Mouse (Mus musculus) retina, postnatal 7 days (tissue): ENCODE data around the gene Vcp.

Experiments
- DNase-seq: peaks from one replicate; pipeline ENCODE4 v3.0.0-alpha.2; 2012; ENCODE audit warnings: low read depth, low spot score

Gene Vcp

DNA sequence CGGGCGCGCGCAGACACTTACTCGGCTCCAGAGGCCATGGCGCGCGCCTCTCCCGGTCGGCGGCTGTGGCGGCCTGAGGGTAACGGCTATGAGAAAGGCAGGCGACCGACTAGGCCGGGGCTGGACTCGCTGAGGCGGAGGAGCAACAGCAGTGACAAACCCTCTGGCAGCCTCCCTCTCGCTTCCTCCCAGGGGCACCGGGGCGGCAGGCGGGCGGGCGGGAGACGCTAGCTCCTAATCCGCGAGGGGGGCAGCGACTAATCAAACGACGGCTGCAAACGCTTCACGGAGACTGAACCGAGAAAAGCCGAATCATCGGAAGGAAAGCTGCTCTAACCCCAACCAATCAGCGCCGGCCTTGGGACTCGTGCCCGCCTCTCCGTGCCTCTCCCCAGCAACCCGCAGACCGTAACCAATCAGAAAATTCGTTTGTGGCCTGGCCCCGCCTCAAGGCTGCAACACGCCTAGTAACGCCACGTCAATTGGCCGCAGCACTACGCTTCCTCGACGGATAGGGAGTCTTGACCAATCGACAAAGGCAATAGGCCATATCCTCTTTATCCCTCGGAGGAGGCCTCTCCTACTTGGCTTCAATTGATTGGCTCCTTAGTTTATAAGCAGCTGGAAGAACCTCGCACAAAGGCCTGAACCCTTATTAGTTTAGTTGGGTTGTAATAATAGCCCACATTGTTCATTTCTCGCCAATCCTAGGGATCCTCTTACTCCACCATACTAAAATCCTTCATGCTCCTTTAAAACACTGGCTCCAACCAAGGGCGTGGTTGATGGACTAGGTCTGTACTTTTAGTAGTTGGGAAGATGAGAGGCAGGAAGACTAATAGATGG is at the start of gene Vcp:
TSS of gene Vcp (minus strand) at position 367 of the 846 bp plus-strand sequence.
- peak; percentile 98 for DNase-seq

DNA sequence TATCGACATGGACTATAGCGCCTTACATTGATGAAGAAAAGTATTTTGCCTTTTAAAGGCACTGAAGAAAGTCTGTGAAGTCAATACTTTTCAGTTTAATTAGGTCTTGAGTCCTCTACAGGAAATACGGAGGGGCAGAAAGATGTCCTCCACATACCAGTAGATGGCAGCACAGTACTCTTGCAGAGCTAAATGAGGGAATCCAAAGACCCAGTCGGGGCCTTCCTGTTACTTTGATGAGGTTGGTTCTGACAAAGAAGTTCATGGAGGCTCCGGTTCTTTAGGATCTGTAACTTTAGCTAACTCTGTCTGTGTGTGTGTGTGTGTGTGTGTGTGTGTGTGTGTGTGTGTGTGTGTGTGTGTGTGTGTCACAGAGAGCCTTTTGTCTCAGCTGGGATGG is 46.9 kb upstream of the Vcp start:
- DNase-seq, result peak; percentile 77

DNA sequence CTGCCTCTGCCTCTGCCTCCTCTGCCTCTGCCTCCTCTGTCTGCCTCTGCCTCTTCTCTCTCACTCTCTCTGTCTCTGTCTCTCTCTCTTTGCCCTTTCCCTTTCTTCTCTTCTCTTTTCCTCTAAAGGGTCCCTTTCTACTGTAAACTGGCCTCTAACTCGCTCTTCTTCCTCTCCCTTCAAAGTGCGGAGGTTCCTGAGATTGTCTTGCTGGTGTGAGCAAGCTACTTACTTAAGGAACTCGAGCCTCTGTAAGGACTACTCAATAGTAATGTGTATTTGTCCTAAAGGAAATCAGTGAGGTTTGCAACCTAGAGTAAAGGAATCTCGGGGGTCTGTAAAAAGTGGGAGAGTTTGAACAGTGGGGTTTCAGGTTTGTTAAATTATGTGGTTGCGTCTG is 46.3 kb upstream of the Vcp start:
- DNase-seq, result no peak

DNA sequence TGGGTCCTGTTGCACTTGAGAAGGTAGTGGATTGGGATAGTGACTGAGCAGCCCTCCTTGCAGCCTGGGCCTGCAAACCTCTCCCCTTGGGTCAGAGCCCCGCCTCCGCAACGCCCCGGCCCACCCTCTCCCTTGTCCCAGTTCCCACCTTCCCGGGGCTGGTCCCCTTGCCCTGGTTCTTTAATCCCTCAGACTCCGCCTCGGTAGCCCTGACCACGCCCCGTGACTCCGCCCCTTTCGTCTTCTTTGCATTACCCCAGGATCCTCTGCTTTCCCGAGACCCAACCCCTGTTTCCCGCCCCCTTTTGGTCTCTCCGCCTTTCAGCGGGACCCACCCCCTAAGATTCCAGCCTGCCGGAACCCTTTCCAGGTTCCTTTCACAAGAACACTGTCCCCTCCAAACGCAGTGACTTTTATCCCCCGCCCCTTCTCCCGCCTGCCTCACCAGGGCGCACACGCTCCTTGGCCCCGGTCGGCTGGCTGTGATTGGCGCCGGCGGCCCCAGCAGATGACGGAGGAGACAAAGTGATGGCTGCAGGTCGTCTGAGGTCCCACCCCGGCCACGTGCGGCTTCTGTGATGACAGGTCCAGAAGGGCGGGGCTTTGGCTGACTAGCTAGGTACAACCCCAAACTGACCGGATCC is 45.5 kb upstream of the Vcp start, which contains the start of gene Fam214b:
TSS of gene Fam214b (minus strand) at position 562 of the 644 bp plus-strand sequence.
- peak; percentile 92 for DNase-seq

DNA sequence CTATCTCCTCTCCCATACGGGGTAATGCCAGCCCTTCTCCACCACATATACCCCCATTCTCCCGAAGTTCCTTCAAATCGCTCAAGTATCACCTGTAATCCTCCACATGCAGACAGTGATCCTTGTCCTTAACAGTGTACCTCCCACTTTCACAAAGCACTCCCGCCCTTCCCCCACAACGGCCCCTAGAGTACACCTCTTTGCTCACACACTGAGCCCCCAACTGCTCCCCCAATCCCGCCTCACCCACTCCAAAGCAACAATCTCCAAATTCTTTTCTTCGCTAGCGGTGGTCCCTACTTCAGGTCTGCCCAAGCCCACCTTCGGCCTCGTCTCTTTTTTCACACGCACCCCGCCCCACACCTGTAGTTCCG is 45.0 kb upstream of the Vcp start:
- DNase-seq, result no peak

DNA sequence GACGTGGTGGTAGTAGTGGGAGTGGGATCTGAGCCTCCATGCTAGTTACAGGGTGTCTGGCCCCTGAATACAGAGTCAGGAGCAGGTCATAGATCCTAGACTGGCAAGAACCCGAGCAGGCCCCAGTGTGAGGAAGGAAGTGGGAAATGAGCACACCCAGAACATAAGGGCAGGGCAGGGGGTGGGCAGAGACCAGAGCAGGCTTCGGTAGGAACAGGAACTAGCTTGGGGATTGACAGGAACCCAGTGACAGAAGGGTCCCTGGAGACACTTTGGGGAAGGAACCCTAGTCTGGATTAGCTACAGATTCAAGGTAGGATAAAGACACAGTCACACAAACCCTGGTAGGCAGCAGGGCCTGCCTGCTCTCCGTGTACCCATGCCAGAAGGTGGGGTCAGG is 44.4 kb upstream of the Vcp start:
- DNase-seq, result no peak

DNA sequence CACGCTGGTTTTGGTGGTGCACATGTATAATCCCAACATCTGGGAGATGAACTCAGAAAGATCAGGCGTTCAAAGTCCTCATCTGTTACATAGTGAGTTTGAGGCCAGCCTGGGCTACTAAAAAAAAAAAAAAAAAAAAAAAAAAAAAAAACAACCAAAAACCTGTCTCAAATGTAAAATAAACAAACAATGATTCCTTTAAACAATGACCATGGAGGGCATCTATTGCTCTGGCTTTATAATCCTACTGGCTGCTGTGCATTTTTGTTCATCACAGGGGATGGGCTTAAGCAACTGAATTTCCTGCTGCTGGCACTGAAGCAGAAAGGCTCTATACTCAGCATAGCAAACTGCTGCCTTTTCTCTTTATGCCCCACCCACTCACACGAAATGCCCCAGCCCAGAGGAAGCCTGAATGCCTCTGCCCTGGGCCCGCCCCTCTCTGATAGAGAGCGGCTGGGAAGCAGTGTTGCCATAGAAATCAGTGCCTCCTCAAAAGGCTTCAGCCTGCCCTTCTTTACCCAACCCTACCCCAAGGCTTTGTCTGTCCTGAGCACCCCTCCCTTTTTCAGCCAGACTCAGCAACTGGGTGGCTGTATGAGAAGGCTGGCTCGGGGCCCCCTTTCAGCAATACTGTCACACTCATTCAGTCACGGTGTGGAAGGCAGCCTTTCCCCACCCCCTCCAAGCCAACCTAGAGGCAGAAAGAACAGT is 43.5 kb upstream of the Vcp start:
- no peak for DNase-seq

DNA sequence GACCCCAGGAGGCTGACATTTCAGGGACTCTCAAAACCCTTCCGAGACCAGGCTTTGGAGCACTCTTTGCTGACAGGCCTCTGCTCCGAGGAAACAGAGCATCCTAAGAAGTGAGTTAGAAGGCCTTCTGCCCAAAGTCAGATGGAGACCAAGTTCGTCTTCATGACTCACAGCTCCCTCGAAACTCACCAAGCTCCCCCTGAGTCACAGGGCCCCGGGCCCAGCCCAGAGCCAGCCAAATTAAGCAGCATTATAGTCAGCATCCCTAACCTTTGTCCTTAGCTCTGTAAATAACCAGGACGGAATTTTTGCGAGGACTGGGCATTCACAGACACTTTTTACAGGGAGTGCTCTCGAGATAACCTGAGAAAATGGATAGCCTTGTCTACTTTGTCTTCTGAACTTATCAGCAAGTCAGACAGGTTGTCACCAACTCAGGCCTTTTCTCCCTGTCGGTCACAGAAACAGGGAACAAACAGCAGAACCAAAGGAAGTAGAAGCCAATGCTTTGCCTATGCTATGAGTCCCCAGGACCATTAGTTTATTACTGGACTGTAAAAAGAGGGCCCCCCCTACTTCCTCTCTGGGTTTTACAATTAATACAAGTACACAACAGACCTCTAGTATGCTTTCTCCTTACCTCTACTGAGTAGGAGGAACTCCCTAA is 40.7 kb upstream of the Vcp start:
- DNase-seq, result no peak

DNA sequence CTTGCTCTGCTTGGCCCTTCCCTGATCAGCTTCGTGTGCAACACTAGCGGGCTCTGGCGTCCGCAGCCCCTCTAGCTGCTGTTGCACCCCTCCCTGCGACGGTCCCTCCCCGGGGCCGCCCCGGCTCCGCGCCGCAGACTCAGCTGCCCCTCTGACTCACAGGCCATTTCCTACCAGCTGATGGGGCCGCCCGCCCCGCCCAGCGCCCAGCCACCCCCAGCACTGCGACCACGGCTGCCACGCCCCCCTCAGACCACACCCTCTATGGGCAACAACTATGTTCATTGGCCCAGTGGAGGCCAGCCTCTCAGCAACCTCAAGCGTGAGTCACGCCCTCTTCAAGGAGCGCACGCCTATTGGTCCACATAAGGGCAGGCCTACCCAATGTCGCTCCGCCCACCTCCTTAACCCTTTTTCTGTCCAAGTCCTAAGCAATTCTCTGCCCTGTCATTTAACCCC is 39.8 kb upstream of the Vcp start:
- peak; percentile 90 for DNase-seq

DNA sequence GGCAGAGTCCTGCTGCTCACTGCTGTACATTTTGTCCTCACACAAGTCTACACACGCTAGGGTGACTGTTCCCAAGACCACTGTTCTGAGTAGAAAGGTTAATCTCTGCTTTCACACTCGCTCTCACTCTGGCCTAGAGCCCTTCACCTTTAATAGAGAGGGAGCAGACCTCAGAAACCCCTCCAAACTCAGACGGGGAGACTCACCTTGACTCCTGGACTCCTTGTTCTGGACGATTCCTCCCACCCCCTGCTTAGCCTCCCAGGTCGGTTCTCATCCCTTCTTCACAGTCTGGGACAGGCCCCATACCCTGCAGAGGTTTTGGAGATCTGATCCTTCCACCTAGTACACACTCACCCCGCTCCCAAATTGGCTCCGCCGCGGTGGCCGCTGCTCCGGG is 39.3 kb upstream of the Vcp start:
- no peak for DNase-seq

DNA sequence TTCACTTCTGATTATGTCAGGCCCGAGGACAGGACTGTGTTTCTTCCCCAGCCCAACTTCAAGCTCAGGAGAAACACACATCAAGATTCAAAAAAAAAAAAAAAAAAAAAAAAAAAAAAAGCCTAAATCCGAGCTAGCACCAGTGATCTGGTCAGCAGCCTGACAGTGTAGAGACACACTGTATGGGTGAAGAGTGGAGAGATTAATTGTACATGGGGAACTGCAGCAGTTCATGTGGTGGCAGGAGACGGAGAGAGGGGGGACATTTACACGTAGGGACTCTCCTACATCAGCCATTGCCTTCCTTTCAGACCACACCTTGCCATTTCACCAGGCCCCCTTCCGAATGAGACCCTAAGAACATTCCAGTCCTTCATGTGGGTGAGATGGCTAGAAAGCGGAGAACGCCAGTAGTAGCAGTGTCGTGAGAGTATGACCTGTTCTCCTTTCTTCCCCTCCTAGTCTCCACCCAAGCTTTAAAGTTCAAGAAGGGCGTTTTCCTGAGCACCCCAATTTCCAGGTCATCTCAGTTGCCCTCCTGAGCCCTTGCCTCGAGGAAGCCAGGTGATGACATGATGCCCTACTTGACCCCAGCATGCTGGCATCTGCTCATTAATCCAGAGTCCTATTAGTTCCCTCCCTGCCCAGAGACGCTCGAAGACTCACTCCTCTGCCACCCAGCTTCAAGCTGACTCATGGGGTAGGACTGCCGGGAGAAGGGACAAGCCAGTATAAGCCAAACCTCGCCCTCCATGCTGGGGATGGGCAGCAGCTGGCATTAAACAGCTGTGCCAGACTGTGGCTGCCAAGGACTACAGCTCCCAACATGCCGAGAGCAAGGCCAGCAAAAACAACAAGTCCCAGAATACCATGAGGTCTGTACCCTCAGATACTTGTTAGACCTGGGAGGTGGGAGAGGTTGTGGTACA is 38.5 kb upstream of the Vcp start:
- no peak for DNase-seq

DNA sequence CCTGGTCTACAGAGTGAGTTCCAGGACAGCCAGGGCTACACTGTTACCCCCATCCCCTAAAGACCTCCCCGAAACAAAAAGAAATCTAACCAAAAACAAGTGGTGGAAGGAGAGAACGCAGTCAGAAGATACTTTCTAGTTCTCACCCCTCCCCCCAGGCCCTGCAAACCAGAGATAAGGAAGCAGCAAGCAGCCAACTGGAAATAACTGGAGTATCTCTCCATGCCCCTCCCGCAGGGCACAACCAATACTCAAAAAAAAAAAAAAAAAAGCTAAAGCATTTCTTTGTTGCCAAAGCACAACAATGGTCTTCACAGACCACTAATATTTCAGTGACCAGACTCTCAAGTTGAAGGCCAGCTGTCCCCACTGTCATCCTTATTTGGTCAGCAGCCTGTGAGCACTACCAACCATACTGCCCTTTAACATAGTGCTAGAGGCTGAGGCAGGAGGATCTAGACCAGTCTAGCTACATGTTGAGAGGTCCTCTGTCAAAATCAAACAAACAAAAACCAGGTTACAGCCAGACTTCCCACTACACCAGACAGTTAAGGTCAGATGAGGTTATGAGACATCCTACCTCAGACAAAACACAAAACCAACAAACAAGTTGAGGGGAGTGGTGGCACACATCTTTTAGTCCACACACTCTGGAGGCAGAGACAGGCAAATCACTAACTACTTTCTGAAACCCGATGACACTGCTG is 37.7 kb upstream of the Vcp start:
- DNase-seq, result no peak

DNA sequence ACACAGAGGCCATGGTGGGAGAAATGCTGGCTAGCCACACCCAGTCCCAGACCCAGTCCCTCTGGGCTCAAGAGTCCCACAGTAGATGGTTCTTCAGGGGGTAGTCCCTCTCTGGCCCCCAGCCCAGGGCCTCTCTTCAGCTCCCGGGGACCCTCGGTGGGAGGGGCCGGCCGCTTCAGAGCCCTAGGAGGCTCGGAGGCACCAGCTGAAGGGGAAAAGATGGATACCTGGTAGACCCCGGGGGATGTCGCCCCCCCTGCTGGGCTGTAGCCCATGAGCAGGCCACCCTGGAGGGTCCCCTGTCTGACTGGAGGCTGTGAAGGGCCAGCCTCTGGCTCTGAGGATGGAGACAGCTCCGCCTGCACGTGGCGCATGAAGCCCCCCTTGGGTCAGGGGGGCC is 36.0 kb upstream of the Vcp start:
- no peak for DNase-seq

DNA sequence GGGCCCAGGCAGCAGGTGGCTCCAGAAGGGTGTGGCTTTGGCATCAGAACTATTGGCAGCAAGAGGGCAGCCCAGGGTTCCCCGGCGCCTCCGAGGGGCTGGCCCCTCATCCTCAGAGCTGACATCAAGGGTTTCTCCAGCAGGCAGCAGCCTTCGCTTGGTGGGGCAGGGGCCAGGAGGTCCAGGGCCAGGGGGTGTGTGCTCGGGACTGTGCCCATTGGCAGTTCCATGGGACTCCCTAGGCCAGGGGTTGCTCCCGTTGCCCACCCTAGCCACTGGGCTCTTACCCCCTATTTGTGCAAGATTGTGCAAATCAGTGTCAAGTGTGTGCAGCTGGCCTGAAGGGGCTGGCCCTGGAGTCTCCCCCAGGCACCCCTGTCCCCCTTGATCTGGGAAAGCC is 35.5 kb upstream of the Vcp start:
- DNase-seq, result no peak

DNA sequence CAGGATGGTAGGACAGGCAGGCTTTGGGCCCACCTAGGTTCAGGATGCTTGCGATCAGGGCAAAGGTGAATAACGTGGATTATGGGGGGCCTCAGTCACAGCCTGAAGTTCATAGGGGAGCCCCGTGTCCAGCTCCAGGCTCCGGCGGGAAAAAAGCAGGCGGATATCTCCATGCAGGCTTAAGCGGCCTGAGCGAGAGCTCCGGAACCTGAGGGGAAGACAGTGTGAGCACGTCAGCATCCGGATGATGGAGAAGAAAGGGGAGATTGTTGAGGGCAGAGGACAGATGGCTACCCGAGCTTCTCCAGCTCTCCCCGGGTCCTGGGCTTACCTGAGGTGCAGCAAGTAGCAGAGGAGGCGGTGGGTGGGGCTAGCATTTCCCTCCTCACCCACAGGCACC is 33.2 kb upstream of the Vcp start:
- DNase-seq, result no peak

DNA sequence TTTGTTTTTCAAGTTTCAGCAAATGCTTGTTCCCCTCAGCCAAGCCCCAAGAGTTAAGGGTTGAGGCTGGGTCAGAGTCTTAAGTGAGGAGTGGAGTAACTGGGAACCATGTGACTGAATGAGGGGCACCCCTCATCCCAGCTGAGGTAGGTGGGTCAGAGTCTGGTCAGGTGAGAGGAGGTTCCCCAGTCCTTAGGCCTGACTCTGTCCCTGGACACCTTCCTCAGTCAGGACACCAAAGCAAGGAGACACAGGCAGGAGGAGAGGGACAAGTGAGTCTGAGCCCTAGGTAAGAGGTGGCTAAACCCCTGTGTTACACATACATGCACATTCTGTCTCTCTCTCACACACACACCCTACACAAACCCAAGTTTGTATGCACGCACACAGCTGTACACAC is 32.2 kb upstream of the Vcp start:
- no peak for DNase-seq

DNA sequence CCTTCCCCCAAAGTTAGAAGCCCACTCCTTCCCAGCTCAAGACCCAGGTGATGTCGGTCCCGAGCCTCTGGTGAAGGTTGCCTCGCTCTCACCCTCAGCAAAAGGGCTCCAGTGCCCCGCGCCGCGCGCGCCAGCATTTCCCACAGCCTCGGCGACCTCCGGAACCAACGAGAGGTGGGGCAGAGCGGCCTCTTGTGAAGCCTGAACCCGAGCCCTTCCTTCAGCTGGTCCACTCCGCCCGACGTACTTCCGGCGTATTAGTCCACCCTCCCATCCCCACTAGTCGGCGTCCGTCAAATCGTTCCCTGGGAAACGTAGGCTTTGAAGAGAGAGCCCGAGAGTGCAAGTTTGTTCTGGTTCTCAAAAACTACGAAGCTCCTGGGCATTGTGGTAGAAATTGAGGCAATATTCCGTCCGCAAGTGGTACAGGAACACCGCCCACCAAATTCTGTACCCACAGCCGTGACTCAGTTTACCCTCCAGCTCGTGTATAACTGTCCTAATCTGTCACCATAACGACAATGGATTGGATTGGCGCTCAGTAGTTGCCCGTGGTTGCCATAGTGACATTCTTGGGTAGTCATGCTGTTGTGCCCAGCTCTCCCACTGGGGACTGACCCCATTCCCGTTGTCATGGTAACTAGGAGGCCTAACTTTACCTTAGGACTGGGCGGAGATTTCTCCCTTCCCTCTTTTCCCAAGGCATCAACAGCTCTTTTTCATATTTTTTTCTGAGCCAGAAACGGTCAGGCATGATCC is 31.1 kb upstream of the Vcp start, which contains the start of gene Stoml2:
TSS of gene Stoml2 (minus strand) at position 474 of the 759 bp plus-strand sequence.
- peak; percentile 91 for DNase-seq

DNA sequence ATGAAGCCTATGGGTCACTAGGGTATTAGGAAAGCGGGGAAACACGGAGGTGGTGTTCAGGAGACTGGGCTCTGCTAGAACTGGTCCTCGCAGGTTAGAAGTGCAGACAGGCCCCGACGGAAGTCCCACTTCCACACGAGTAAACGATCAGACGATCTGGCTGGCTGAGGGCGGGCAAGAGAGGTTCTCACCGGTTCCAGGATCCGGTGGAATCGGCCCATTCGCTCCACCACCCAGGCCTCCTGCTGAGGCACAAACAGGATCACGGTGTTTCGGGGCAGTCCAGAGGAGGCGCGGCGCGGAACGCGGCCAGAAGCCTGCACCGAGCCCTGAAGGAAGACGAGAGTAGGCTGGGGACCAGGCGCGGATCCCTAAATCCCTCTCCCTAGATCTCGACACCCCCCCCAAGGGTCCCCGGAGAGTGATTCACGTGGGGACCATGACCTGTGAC is 30.5 kb upstream of the Vcp start:
- DNase-seq, result no peak

DNA sequence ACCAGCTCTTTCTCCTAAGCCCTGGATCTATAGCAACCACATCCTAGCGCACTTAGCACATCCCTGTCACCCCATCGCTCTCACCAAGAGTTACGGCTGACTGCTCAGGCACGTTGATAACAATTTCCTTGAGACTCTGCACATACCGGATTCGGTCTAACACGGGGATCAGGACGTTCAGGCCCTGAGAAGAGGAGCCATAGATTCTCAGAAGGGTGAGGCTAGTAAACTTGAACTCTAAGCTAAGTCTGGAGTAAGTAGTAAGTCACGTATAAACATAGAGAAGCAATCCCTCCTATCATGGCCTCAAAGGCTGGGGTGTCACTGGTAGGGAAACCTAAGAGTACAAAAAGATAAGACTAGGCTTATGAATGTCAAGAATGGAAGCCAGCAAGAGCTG is 30.0 kb upstream of the Vcp start:
- DNase-seq, result no peak
